Mouse (Mus musculus) lung, embryonic 16.5 days (tissue): Measurements from ENCODE around the gene Slc25a20. TPM values are rescaled to one million over a fixed set of nuclear protein-coding genes. Genes with fewer than 3 reads are reported as not detected.

ENCODE experiments used
- ATAC-seq: fragments of 200-750 bp; cut with Nextera tagmentation; 2 replicates; pipeline ENCODE4 v1.8.0; 2017; ENCODE audit warnings: low read depth, mild to moderate bottlenecking, moderate library complexity
- H3K27ac ChIP-seq: fragments of 300-500 bp; sonication (generic); 2 replicates; pipeline ENCODE4 v1.5.1; 2014; ENCODE audit warnings: mild to moderate bottlenecking, control low read depth, low read length
- H3K27me3 ChIP-seq: fragments of 300-500 bp; sonication (generic); 2 replicates; pipeline ENCODE4 v1.6.1; 2014; ENCODE audit warnings: low read depth, low read length, mixed read lengths; ENCODE audit not compliant: control insufficient read depth, insufficient read depth
- H3K36me3 ChIP-seq: fragments of 300-500 bp; sonication (generic); 2 replicates; pipeline ENCODE4 v1.6.1; 2014; ENCODE audit warnings: low read length; ENCODE audit not compliant: control insufficient read depth, insufficient read depth
- H3K4me1 ChIP-seq: fragments of 300-500 bp; sonication (generic); replicated peaks from 2 replicates; pipeline ENCODE4 v1.6.1; 2014; ENCODE audit warnings: low read length, mixed read lengths; ENCODE audit not compliant: control insufficient read depth, insufficient read depth
- H3K4me2 ChIP-seq: fragments of 300-500 bp; sonication (generic); 2 replicates; pipeline ENCODE4 v1.6.1; 2014; ENCODE audit warnings: low read depth, low read length, control low read depth
- H3K4me3 ChIP-seq: fragments of 300-500 bp; sonication (generic); 2 replicates; pipeline ENCODE4 v1.5.1; 2014; ENCODE audit warnings: mild to moderate bottlenecking, low read length, control low read depth
- H3K9ac ChIP-seq: fragments of 300-500 bp; sonication (generic); 2 replicates; pipeline ENCODE4 v1.6.1; 2014; ENCODE audit warnings: low read length, control low read depth
- H3K9me3 ChIP-seq: fragments of 300-500 bp; sonication (generic); 2 replicates; pipeline ENCODE4 v1.6.1; 2016; ENCODE audit warnings: low read length; ENCODE audit not compliant: control insufficient read depth
- WGBS: fragments of 180-500 bp; shearing (Covaris S2); extraction: QIAGEN DNeasy Blood & Tissue Kit; methylation state at CpG from one replicate; pipeline ENCODE4 v1.1.7; 2014; 5-methylcytosine and 5-hydroxymethylcytosine counted together
- microRNA-seq: library from miRNA; unstranded; fragments of <30 nt; microRNA quantifications from one replicate; pipeline ENCODE4, GENCODE M21; 2016
- polyA plus RNA-seq: library from polyadenylated mRNA; unstranded; fragments of >200 nt; fragmentation: Nextera tagmentation; extraction: Ambion mirVana; gene quantifications from 2 replicates; pipeline ENCODE4 v1.2.1, GENCODE M21; 2015

The Slc25a20 gene
- polyA plus RNA-seq, 1 experiment from 2014 or later: 44.8 TPM

GRCm38 (mm10) chr9:108710767-108711166, 48.9 kb downstream of the Slc25a20 start:
- ATAC-seq: no peak
- Histone ChIP-seq H3K27me3 (no peaks in the 10 kb centered on the region), H3K9ac (no peak overlapping the region), H3K36me3 (no peaks in the 10 kb centered on the region), H3K4me1 (no peaks in the 10 kb centered on the region), H3K4me3 (no peak overlapping the region), H3K27ac (no peak overlapping the region), H3K9me3 (no peaks in the 10 kb centered on the region), H3K4me2 (no peak overlapping the region)
- WGBS: 73% methylated on average over 7 of the region's 7 CpGs

- no peak overlapping the region for H3K27ac ChIP-seq
- H3K27me3 ChIP-seq: no peaks in the 10 kb centered on the region
- no peak overlapping the region for H3K4me3 ChIP-seq
- H3K9ac ChIP-seq: no peak overlapping the region
- WGBS: 92% methylated on average over 4 of the region's 4 CpGs
- H3K36me3 ChIP-seq: 0 out of 2 replicates have a peak, but pooled peaks cover 2% of the 10 kb centered on the region
- no peak for ATAC-seq
- no peaks in the 10 kb centered on the region for H3K4me1 ChIP-seq
- H3K4me2 ChIP-seq: no peak overlapping the region
- no peaks in the 10 kb centered on the region for H3K9me3 ChIP-seq
Measured at GRCm38 (mm10) chr9:108716199-108716598, 54.3 kb downstream of the Slc25a20 start.

GRCm38 (mm10) chr9:108723751-108724150, 61.9 kb downstream of the Slc25a20 start:
- no peaks in the 10 kb centered on the region for H3K9me3 ChIP-seq
- H3K27me3 ChIP-seq: no peaks in the 10 kb centered on the region
- H3K36me3 ChIP-seq: peaks cover 2% of the 10 kb centered on the region; the same call in 1 of the 2 replicates
- 69% methylated on average over 2 of the region's 2 CpGs for WGBS
- H3K9ac ChIP-seq: no peak overlapping the region
- no peak overlapping the region for H3K4me3 ChIP-seq
- no peaks in the 10 kb centered on the region for H3K4me1 ChIP-seq
- H3K27ac ChIP-seq: no peak overlapping the region
- no peak overlapping the region for H3K4me2 ChIP-seq
- no peak for ATAC-seq

GRCm38 (mm10) chr9:108726116-108726515, 64.2 kb downstream of the Slc25a20 start:
- no peaks in the 10 kb centered on the region for H3K4me1 ChIP-seq
- no peak overlapping the region for H3K4me2 ChIP-seq
- peaks cover 2% of the 10 kb centered on the region; the same call in 1 of the 2 replicates for H3K36me3 ChIP-seq
- 89% methylated on average over 5 of the region's 5 CpGs for WGBS
- no peak for ATAC-seq
- H3K27ac ChIP-seq: no peak overlapping the region
- H3K9me3 ChIP-seq: no peaks in the 10 kb centered on the region
- H3K9ac ChIP-seq: no peak overlapping the region
- H3K27me3 ChIP-seq: no peaks in the 10 kb centered on the region
- H3K4me3 ChIP-seq: no peak overlapping the region

- Histone ChIP-seq H3K27ac (no peak overlapping the region), H3K36me3 (peaks cover 2% of the 10 kb centered on the region), H3K4me1 (no peaks in the 10 kb centered on the region), H3K9ac (no peak overlapping the region), H3K4me2 (no peak overlapping the region), H3K4me3 (no peak overlapping the region), H3K9me3 (no peaks in the 10 kb centered on the region), H3K27me3 (no peaks in the 10 kb centered on the region)
- ATAC-seq: no peak
Measured at GRCm38 (mm10) chr9:108729050-108729449, 67.2 kb downstream of the Slc25a20 start.

GRCm38 (mm10) chr9:108732462-108732861, 70.6 kb downstream of the Slc25a20 start:
- no peak for ATAC-seq
- no peak overlapping the region for H3K4me2 ChIP-seq
- H3K36me3 ChIP-seq: peaks cover 6% of the 10 kb centered on the region
- no peak overlapping the region for H3K9ac ChIP-seq
- no peak overlapping the region for H3K27ac ChIP-seq
- no peaks in the 10 kb centered on the region for H3K27me3 ChIP-seq
- H3K4me1 ChIP-seq: no peaks in the 10 kb centered on the region
- H3K9me3 ChIP-seq: no peaks in the 10 kb centered on the region
- no peak overlapping the region for H3K4me3 ChIP-seq

Small RNAs within 50 kb of the gene (microRNA-seq; reads per million reads assigned to microRNA genes)
- not detected for gene Gm26298

Other genes starting within 250 kb of the Slc25a20 start
- gene Ccdc36, start 233.6 kb upstream of the Slc25a20 start, polyA plus RNA-seq: 1.7 and 2.6 TPM in 2 replicates
- not detected in 2 replicates for gene BC048562, start 225.6 kb upstream of the Slc25a20 start, polyA plus RNA-seq
- gene Ccdc71, start 201.6 kb upstream of the Slc25a20 start, polyA plus RNA-seq: 50.7 and 58.0 TPM in 2 replicates
- gene Klhdc8b, start 200.5 kb upstream of the Slc25a20 start, polyA plus RNA-seq: 76.6 and 89.7 TPM in 2 replicates
- gene Lamb2, start 182.4 kb upstream of the Slc25a20 start, polyA plus RNA-seq: 86.0 and 95.5 TPM in 2 replicates
- gene Usp19, start 171.5 kb upstream of the Slc25a20 start, polyA plus RNA-seq: 59.1 and 61.0 TPM in 2 replicates
- 97.4 and 107 TPM in 2 replicates for gene Qars, start 154.4 kb upstream of the Slc25a20 start, polyA plus RNA-seq
- gene Qrich1, start 145.3 kb upstream of the Slc25a20 start, polyA plus RNA-seq: 108 and 118 TPM in 2 replicates
- gene Impdh2, start 101.8 kb upstream of the Slc25a20 start, polyA plus RNA-seq: 148 and 149 TPM in 2 replicates
- gene Ndufaf3, start 94.7 kb upstream of the Slc25a20 start, polyA plus RNA-seq: 55.8 and 60.2 TPM in 2 replicates
- gene Dalrd3, start 92.2 kb upstream of the Slc25a20 start, polyA plus RNA-seq: 146 and 161 TPM in 2 replicates
- gene Wdr6, start 83.3 kb upstream of the Slc25a20 start, polyA plus RNA-seq: 122 and 128 TPM in 2 replicates
- 8.0 and 8.3 TPM in 2 replicates for gene P4htm, start 64.4 kb upstream of the Slc25a20 start, polyA plus RNA-seq
- gene Arih2, start 12.7 kb upstream of the Slc25a20 start, polyA plus RNA-seq: 44.3 and 46.7 TPM in 2 replicates
- gene Prkar2a, start 27.2 kb downstream of the Slc25a20 start, polyA plus RNA-seq: 13.1 and 14.8 TPM in 2 replicates
- 62.1 and 68.1 TPM in 2 replicates for gene Ip6k2, start 121.7 kb downstream of the Slc25a20 start, polyA plus RNA-seq
- 13.2 and 15.4 TPM in 2 replicates for gene Nckipsd, start 146.3 kb downstream of the Slc25a20 start, polyA plus RNA-seq
- gene Celsr3, start 164.2 kb downstream of the Slc25a20 start, polyA plus RNA-seq: 0.11 and 0.14 TPM in 2 replicates
- gene Slc26a6, start 191.2 kb downstream of the Slc25a20 start, polyA plus RNA-seq: 10.0 and 11.2 TPM in 2 replicates